Mouse (Mus musculus): ENCODE measurements around the gene Terb1. TPM values are rescaled to one million over a fixed set of nuclear protein-coding genes. Genes with fewer than 3 reads are reported as not detected.

Gene Terb1
- polyA plus RNA-seq, 1 experiment from 2014 or later, result 0.18 TPM

- Histone ChIP-seq H3K9me3 (no peaks in the 10 kb centered on the region), H3K36me3 (no peaks in the 10 kb centered on the region), H3K27me3 (no peaks in the 10 kb centered on the region), H3K4me3 (no peak overlapping the region), H3K27ac (replicated peaks) (no peak overlapping the region), H3K9ac (no peak overlapping the region), H3K4me2 (no peak overlapping the region), H3K4me1 (replicated peaks) (no peaks in the 10 kb centered on the region)
- 89% methylated on average over 7 of the region's 7 CpGs for WGBS
- ATAC-seq (ENCODE audit: low read depth), result no peak
Measured at GRCm38 (mm10) chr8:104408328-104409110, 101.2 kb downstream of the Terb1 start.

- Histone ChIP-seq H3K4me2 (no peak overlapping the region), H3K27me3 (no peaks in the 10 kb centered on the region), H3K9ac (no peak overlapping the region), H3K9me3 (no peaks in the 10 kb centered on the region), H3K4me1 (replicated peaks) (no peaks in the 10 kb centered on the region), H3K27ac (replicated peaks) (no peak overlapping the region), H3K36me3 (no peaks in the 10 kb centered on the region), H3K4me3 (no peak overlapping the region)
- no peak for ATAC-seq (ENCODE audit: low read depth)
- 91% methylated on average over 6 of the region's 6 CpGs for WGBS
Measured at GRCm38 (mm10) chr8:104406340-104407128, 103.2 kb downstream of the Terb1 start.

DNA sequence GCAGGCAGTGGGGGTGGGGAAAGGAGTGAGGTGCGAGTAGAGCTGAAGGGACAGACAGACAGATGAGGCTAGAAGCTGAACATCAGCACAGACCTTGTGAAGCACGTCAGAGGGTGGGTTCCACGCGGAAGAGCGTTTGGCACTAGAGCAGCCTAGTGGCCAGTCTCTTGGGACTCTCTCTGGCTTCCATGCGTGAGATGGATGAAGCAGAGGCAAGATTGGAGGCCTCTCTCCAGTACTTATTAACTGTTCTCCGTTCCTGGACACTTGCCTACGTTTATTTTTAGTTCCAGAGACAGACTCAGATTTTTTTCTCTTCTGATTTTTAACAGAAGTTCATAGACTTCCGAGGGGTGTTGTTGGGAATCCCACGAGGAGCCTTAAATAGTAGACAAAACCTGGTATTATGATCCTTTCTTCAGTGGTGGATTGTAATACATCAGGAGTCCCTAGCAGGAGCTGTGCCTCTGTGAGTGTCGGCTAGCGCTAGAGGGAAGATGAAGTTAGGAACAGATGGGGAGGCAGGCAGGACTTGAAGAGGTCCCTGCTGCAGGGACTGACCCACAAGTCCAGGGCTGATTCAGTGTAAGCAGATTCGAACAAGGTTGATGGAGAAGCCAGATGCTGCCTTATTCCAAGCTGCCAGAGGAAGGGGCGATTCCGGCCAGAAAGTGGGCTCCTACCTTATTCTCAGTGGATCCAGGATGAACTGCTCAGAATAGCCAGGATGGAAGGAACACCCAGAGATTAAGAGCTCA is 104.1 kb downstream of the Terb1 start:
- Histone ChIP-seq H3K4me2 (no peak overlapping the region), H3K9ac (no peak overlapping the region), H3K4me3 (no peak overlapping the region), H3K27ac (replicated peaks) (no peak overlapping the region), H3K36me3 (no peaks in the 10 kb centered on the region), H3K27me3 (no peaks in the 10 kb centered on the region), H3K9me3 (no peaks in the 10 kb centered on the region), H3K4me1 (replicated peaks) (no peaks in the 10 kb centered on the region)
- WGBS, result 77% methylated on average over 15 of the region's 15 CpGs
- no peak for ATAC-seq (ENCODE audit: low read depth)

DNA sequence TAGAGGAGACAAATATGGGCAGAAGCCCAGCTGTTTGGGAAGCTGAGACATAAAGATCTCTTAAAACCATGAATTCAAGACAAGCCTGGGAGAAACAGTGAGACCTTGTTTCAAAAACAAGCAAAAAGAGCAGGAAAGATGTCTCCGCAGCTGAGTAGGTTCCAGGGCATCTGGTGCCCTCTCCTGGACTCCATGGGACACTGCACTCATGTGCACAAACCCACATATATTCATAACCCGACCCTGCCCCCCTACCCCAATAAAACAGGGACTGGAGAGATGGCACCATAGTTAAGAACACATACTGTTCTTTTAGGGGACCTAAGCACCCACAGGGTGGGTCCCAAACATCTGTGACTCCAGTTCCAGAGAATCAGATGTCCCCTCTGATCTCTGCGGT is 106.1 kb downstream of the Terb1 start:
- no peak overlapping the region for H3K9ac ChIP-seq
- no peaks in the 10 kb centered on the region for H3K9me3 ChIP-seq
- no peaks in the 10 kb centered on the region for H3K36me3 ChIP-seq
- no peaks in the 10 kb centered on the region for H3K27me3 ChIP-seq
- WGBS, result 80% methylated on average over 3 of the region's 3 CpGs
- no peak overlapping the region for H3K27ac ChIP-seq (replicated peaks)
- H3K4me3 ChIP-seq, result no peak overlapping the region
- ATAC-seq (ENCODE audit: low read depth), result no peak
- no peaks in the 10 kb centered on the region for H3K4me1 ChIP-seq (replicated peaks)
- H3K4me2 ChIP-seq, result no peak overlapping the region

Other genes starting within 250 kb of the Terb1 start
- gene Cmtm2a, start 216.7 kb downstream of the Terb1 start, polyA plus RNA-seq (2015; fragmentation: Nextera tagmentation; extraction: Ambion mirVana), result not detected in 2 replicates
- not detected in 2 replicates for gene Gm45711, start 199.8 kb downstream of the Terb1 start, polyA plus RNA-seq (2015; fragmentation: Nextera tagmentation; extraction: Ambion mirVana)
- gene Cmtm1, start 199.8 kb downstream of the Terb1 start, polyA plus RNA-seq (2015; fragmentation: Nextera tagmentation; extraction: Ambion mirVana), result not detected in 2 replicates
- not detected in 2 replicates for gene Gm11020, start 188.3 kb downstream of the Terb1 start, polyA plus RNA-seq (2015; fragmentation: Nextera tagmentation; extraction: Ambion mirVana)
- not detected in 2 replicates for gene Cmtm2b, start 187.7 kb downstream of the Terb1 start, polyA plus RNA-seq (2015; fragmentation: Nextera tagmentation; extraction: Ambion mirVana)
- gene Cmtm3, start 170.5 kb downstream of the Terb1 start, polyA plus RNA-seq (2015; fragmentation: Nextera tagmentation; extraction: Ambion mirVana), result 54.3 and 60.0 TPM in 2 replicates
- 1.6 and 1.9 TPM in 2 replicates for gene Cmtm4, start 114.1 kb downstream of the Terb1 start, polyA plus RNA-seq (2015; fragmentation: Nextera tagmentation; extraction: Ambion mirVana)
- 95.5 and 104 TPM in 2 replicates for gene Dync1li2, start 66.9 kb downstream of the Terb1 start, polyA plus RNA-seq (2015; fragmentation: Nextera tagmentation; extraction: Ambion mirVana)
- gene Nae1, start 24.7 kb upstream of the Terb1 start, polyA plus RNA-seq (2015; fragmentation: Nextera tagmentation; extraction: Ambion mirVana), result 108 and 113 TPM in 2 replicates
- 2.2 and 2.3 TPM in 2 replicates for gene Car7, start 24.8 kb upstream of the Terb1 start, polyA plus RNA-seq (2015; fragmentation: Nextera tagmentation; extraction: Ambion mirVana)
- 17.9 and 19.7 TPM in 2 replicates for gene Pdp2, start 81.5 kb upstream of the Terb1 start, polyA plus RNA-seq (2015; fragmentation: Nextera tagmentation; extraction: Ambion mirVana)
- 0.29 and 0.45 TPM in 2 replicates for gene Cdh16, start 114.5 kb upstream of the Terb1 start, polyA plus RNA-seq (2015; fragmentation: Nextera tagmentation; extraction: Ambion mirVana)
- 3.7 and 4.9 TPM in 2 replicates for gene Rrad, start 121.4 kb upstream of the Terb1 start, polyA plus RNA-seq (2015; fragmentation: Nextera tagmentation; extraction: Ambion mirVana)
- gene Ciao2b, start 132.1 kb upstream of the Terb1 start, polyA plus RNA-seq (2015; fragmentation: Nextera tagmentation; extraction: Ambion mirVana), result 131 and 143 TPM in 2 replicates
- gene Ces2a, start 224.1 kb upstream of the Terb1 start, polyA plus RNA-seq (2015; fragmentation: Nextera tagmentation; extraction: Ambion mirVana), result not detected in 2 replicates

Data from neural tube, embryonic 13.5 days (tissue).